Mouse (Mus musculus) heart, embryonic 16.5 days (tissue): ENCODE measurements at regions not wholly inside any gene's neighbourhood (a gene's known extent, or its start where the extent isn't known, plus 50 kb on each side); places are given as distances from the start of the nearest gene placed in this dataset.

Experiments
- ATAC-seq: fragments of 200-750 bp; cut with Nextera tagmentation; replicated peaks from 2 replicates; pipeline ENCODE4 v1.8.0; 2017; ENCODE audit warnings: moderate number of reproducible peaks; ENCODE audit not compliant: insufficient read depth, low FRiP score; ENCODE audit errors: extremely low read depth
- H3K27ac ChIP-seq: fragments of 300-500 bp; sonication (generic); 2 replicates; pipeline ENCODE4 v1.5.1; 2014; ENCODE audit warnings: mild to moderate bottlenecking, low read length, control low read depth, moderate library complexity
- H3K27me3 ChIP-seq: fragments of 300-500 bp; sonication (generic); 2 replicates; pipeline ENCODE4 v1.6.1; 2014; ENCODE audit warnings: low read length, mixed read lengths; ENCODE audit not compliant: control insufficient read depth, insufficient read depth
- H3K36me3 ChIP-seq: fragments of 300-500 bp; sonication (generic); 2 replicates; pipeline ENCODE4 v1.6.1; 2014; ENCODE audit not compliant: control insufficient read depth, insufficient read depth
- H3K4me1 ChIP-seq: fragments of 300-500 bp; sonication (generic); 2 replicates; pipeline ENCODE4 v1.6.1; 2014; ENCODE audit warnings: low read length, mixed read lengths; ENCODE audit not compliant: control insufficient read depth, insufficient read depth
- H3K4me2 ChIP-seq: fragments of 300-500 bp; sonication (generic); 2 replicates; pipeline ENCODE4 v1.6.1; 2014; ENCODE audit warnings: low read depth, mild to moderate bottlenecking, control low read depth, low read length
- H3K4me3 ChIP-seq: fragments of 300-500 bp; sonication (generic); 2 replicates; pipeline ENCODE4 v1.5.1; 2014; ENCODE audit warnings: mild to moderate bottlenecking, control low read depth, low read length
- H3K9ac ChIP-seq: fragments of 300-500 bp; sonication (generic); 2 replicates; pipeline ENCODE4 v1.6.1; 2014; ENCODE audit warnings: low read length, control low read depth
- H3K9me3 ChIP-seq: fragments of 300-500 bp; sonication (generic); replicated peaks from 2 replicates; pipeline ENCODE4 v1.6.1; 2016; ENCODE audit warnings: low read length; ENCODE audit not compliant: control insufficient read depth
- WGBS: fragments of 180-500 bp; shearing (Covaris S2); extraction: QIAGEN DNeasy Blood & Tissue Kit; methylation state at CpG from one replicate; pipeline ENCODE4 v1.1.7; 2014; 5-methylcytosine and 5-hydroxymethylcytosine counted together

- no peaks in the 10 kb centered on the region for H3K36me3 ChIP-seq
- H3K4me2 ChIP-seq = no peak overlapping the region
- no peaks in the 10 kb centered on the region for H3K4me1 ChIP-seq
- 51% methylated on average over 6 of the region's 6 CpGs for WGBS
- H3K9me3 ChIP-seq = no peaks in the 10 kb centered on the region
- no peak overlapping the region for H3K4me3 ChIP-seq
- no peak for ATAC-seq
- no peaks in the 10 kb centered on the region for H3K27me3 ChIP-seq
- no peak overlapping the region for H3K27ac ChIP-seq
- H3K9ac ChIP-seq = no peak overlapping the region
Observed at GRCm38 (mm10) chr5:47693478-47693877, 289.5 kb upstream of the Slit2 start.

- Histone ChIP-seq H3K27me3 (no peaks in the 10 kb centered on the region), H3K4me2 (no peak overlapping the region), H3K27ac (no peak overlapping the region), H3K9ac (no peak overlapping the region), H3K9me3 (no peaks in the 10 kb centered on the region), H3K4me3 (no peak overlapping the region), H3K4me1 (no peaks in the 10 kb centered on the region), H3K36me3 (no peaks in the 10 kb centered on the region)
- no peak for ATAC-seq
- WGBS = 90% methylated on average over 3 of the region's 3 CpGs
Observed at GRCm38 (mm10) chr5:47693921-47694320, 289.0 kb upstream of the Slit2 start.

GRCm38 (mm10) chr5:47694630-47695029 lies 288.3 kb upstream of the Slit2 start:
- H3K4me3 ChIP-seq = no peak overlapping the region
- 70% methylated on average over 3 of the region's 3 CpGs for WGBS
- no peaks in the 10 kb centered on the region for H3K27me3 ChIP-seq
- H3K9ac ChIP-seq = no peak overlapping the region
- H3K4me1 ChIP-seq = no peaks in the 10 kb centered on the region
- no peak overlapping the region for H3K27ac ChIP-seq
- no peaks in the 10 kb centered on the region for H3K9me3 ChIP-seq
- no peak overlapping the region for H3K4me2 ChIP-seq
- ATAC-seq = no peak
- no peaks in the 10 kb centered on the region for H3K36me3 ChIP-seq

GRCm38 (mm10) chr5:47711553-47711952 lies 271.4 kb upstream of the Slit2 start:
- no peak for ATAC-seq
- Histone ChIP-seq H3K4me2 (no peak overlapping the region), H3K27me3 (no peaks in the 10 kb centered on the region), H3K4me1 (no peaks in the 10 kb centered on the region), H3K9me3 (no peaks in the 10 kb centered on the region), H3K9ac (no peak overlapping the region), H3K4me3 (no peak overlapping the region), H3K27ac (no peak overlapping the region), H3K36me3 (no peaks in the 10 kb centered on the region)

GRCm38 (mm10) chr5:47714333-47714732 lies 268.6 kb upstream of the Slit2 start:
- Histone ChIP-seq H3K27ac (no peak overlapping the region), H3K4me3 (no peak overlapping the region), H3K4me1 (no peaks in the 10 kb centered on the region), H3K27me3 (no peaks in the 10 kb centered on the region), H3K4me2 (no peak overlapping the region), H3K9me3 (no peaks in the 10 kb centered on the region), H3K9ac (no peak overlapping the region), H3K36me3 (no peaks in the 10 kb centered on the region)
- WGBS = 72% methylated on average over 5 of the region's 5 CpGs
- no peak for ATAC-seq

- WGBS = 55% methylated on average over 2 of the region's 2 CpGs
- no peaks in the 10 kb centered on the region for H3K27me3 ChIP-seq
- H3K9me3 ChIP-seq = no peaks in the 10 kb centered on the region
- H3K4me1 ChIP-seq = no peaks in the 10 kb centered on the region
- H3K27ac ChIP-seq = no peak overlapping the region
- H3K4me3 ChIP-seq = no peak overlapping the region
- H3K9ac ChIP-seq = no peak overlapping the region
- ATAC-seq = no peak
- H3K36me3 ChIP-seq = no peaks in the 10 kb centered on the region
- no peak overlapping the region for H3K4me2 ChIP-seq
Observed at GRCm38 (mm10) chr5:47724911-47725310, 258.0 kb upstream of the Slit2 start.

GRCm38 (mm10) chr5:47742727-47743126 lies 240.2 kb upstream of the Slit2 start:
- no peaks in the 10 kb centered on the region for H3K4me1 ChIP-seq
- no peak for ATAC-seq
- H3K27me3 ChIP-seq = no peaks in the 10 kb centered on the region
- H3K9ac ChIP-seq = no peak overlapping the region
- H3K9me3 ChIP-seq = no peaks in the 10 kb centered on the region
- 82% methylated on average over 2 of the region's 2 CpGs for WGBS
- H3K27ac ChIP-seq = no peak overlapping the region
- no peak overlapping the region for H3K4me3 ChIP-seq
- no peak overlapping the region for H3K4me2 ChIP-seq
- no peaks in the 10 kb centered on the region for H3K36me3 ChIP-seq

- Histone ChIP-seq H3K4me3 (no peak overlapping the region), H3K27me3 (no peaks in the 10 kb centered on the region), H3K9ac (no peak overlapping the region), H3K9me3 (no peaks in the 10 kb centered on the region), H3K27ac (no peak overlapping the region), H3K4me2 (no peak overlapping the region), H3K4me1 (no peaks in the 10 kb centered on the region), H3K36me3 (no peaks in the 10 kb centered on the region)
- ATAC-seq = no peak
- 85% methylated on average over 2 of the region's 2 CpGs for WGBS
Observed at GRCm38 (mm10) chr5:47745177-47745576, 237.8 kb upstream of the Slit2 start.

GRCm38 (mm10) chr5:47751907-47752306 lies 231.0 kb upstream of the Slit2 start:
- no peak for ATAC-seq
- Histone ChIP-seq H3K9ac (no peak overlapping the region), H3K36me3 (no peaks in the 10 kb centered on the region), H3K27ac (no peak overlapping the region), H3K4me1 (no peaks in the 10 kb centered on the region), H3K9me3 (no peaks in the 10 kb centered on the region), H3K27me3 (no peaks in the 10 kb centered on the region), H3K4me2 (no peak overlapping the region), H3K4me3 (no peak overlapping the region)
- WGBS = 65% methylated on average over 2 of the region's 2 CpGs
